Mouse (Mus musculus) stomach, postnatal 0 days (tissue): Measurements from ENCODE around the gene Hist1h1a. TPM values are rescaled to one million over a fixed set of nuclear protein-coding genes. Genes with fewer than 3 reads are reported as not detected.
A peak's percentile ranks its signal among the peaks of the same experiment; 100 is the strongest.

Experiments
- ATAC-seq: fragments of 200-750 bp; cut with Nextera tagmentation; 2 replicates; pipeline ENCODE4 v1.8.0; 2017; ENCODE audit not compliant: low FRiP score, low TSS enrichment
- DNase-seq: peaks from one replicate; pipeline ENCODE4 v3.0.0-alpha.2; 2016; ENCODE audit warnings: low spot score
- H3K27ac ChIP-seq: fragments of 300-500 bp; sonication (generic); replicated peaks from 2 replicates; pipeline ENCODE4 v1.5.1; 2014; ENCODE audit warnings: mild to moderate bottlenecking, control low read depth
- H3K27me3 ChIP-seq: fragments of 300-500 bp; sonication (generic); 2 replicates; pipeline ENCODE4 v1.6.1; 2014; ENCODE audit warnings: low read length; ENCODE audit not compliant: control insufficient read depth, insufficient read depth
- H3K36me3 ChIP-seq: fragments of 300-500 bp; sonication (generic); 2 replicates; pipeline ENCODE4 v1.6.1; 2014; ENCODE audit warnings: low read length, mixed read lengths; ENCODE audit not compliant: control insufficient read depth, insufficient read depth
- H3K4me1 ChIP-seq: fragments of 300-500 bp; sonication (generic); replicated peaks from 2 replicates; pipeline ENCODE4 v1.6.1; 2014; ENCODE audit warnings: antibody characterized with exemption; ENCODE audit not compliant: control insufficient read depth, insufficient read depth
- H3K4me2 ChIP-seq: fragments of 300-500 bp; sonication (generic); replicated peaks from 2 replicates; pipeline ENCODE4 v1.6.1; 2014; ENCODE audit warnings: low read depth, mild to moderate bottlenecking, control low read depth, moderate library complexity
- H3K4me3 ChIP-seq: fragments of 300-500 bp; sonication (generic); 2 replicates; pipeline ENCODE4 v1.5.1; 2014; ENCODE audit warnings: low read depth, low read length, control low read depth
- H3K9ac ChIP-seq: fragments of 300-500 bp; sonication (generic); 2 replicates; pipeline ENCODE4 v1.6.1; 2014; ENCODE audit warnings: mild to moderate bottlenecking, low read length, control low read depth, mixed read lengths
- H3K9me3 ChIP-seq: fragments of 300-500 bp; sonication (generic); 2 replicates; pipeline ENCODE4 v1.6.1; 2016; ENCODE audit warnings: low read length; ENCODE audit not compliant: control insufficient read depth
- CTCF ChIP-seq: IDR thresholded peaks from 2 replicates; pipeline ENCODE4 v1.5.1; 2016; ENCODE audit warnings: antibody characterized with exemption, low read depth, mild to moderate bottlenecking, moderate library complexity
- EP300 ChIP-seq: optimal IDR thresholded peaks from 2 replicates; pipeline ENCODE3; 2016; ENCODE audit warnings: antibody characterized with exemption
- WGBS: fragments of 180-500 bp; shearing (Covaris S2); extraction: QIAGEN DNeasy Blood & Tissue Kit; methylation state at CpG from one replicate; pipeline ENCODE4 v1.1.7; 2014; 5-methylcytosine and 5-hydroxymethylcytosine counted together
- polyA plus RNA-seq: library from polyadenylated mRNA; unstranded; fragments of >200 nt; fragmentation: Nextera tagmentation; extraction: Ambion mirVana; gene quantifications from 2 replicates; pipeline ENCODE4 v1.2.1, GENCODE M21; 2015

The Hist1h1a gene
- polyA plus RNA-seq, 1 experiment from 2014 or later: 1.4 TPM

- Histone ChIP-seq H3K36me3 (no peaks in the 10 kb centered on the region), H3K4me1 (no peaks in the 10 kb centered on the region), H3K4me3 (no peak overlapping the region), H3K4me2 (no peak overlapping the region), H3K9me3 (no peaks in the 10 kb centered on the region), H3K27me3 (no peaks in the 10 kb centered on the region), H3K9ac (no peak overlapping the region), H3K27ac (no peak overlapping the region)
- 86% methylated on average over 18 of the region's 18 CpGs for WGBS
- no peak for TF ChIP-seq EP300
- TF ChIP-seq CTCF: no peak
- no peak for ATAC-seq
- DNase-seq: no peak
These were observed 34.8 kb upstream of the Hist1h1a start for GRCm38 (mm10) chr13:23728472-23729191.

- no peaks in the 10 kb centered on the region for H3K36me3 ChIP-seq
- H3K4me2 ChIP-seq: no peak overlapping the region
- H3K4me1 ChIP-seq: no peaks in the 10 kb centered on the region
- DNase-seq (no peak), ATAC-seq (no peak)
- no peak overlapping the region for H3K27ac ChIP-seq
- WGBS: 91% methylated on average over 9 of the region's 9 CpGs
- no peak overlapping the region for H3K9ac ChIP-seq
- H3K27me3 ChIP-seq: no peaks in the 10 kb centered on the region
- TF ChIP-seq CTCF (no peak), EP300 (no peak)
- no peak overlapping the region for H3K4me3 ChIP-seq
- no peaks in the 10 kb centered on the region for H3K9me3 ChIP-seq
These were observed 34.3 kb upstream of the Hist1h1a start for GRCm38 (mm10) chr13:23729192-23729525.

GRCm38 (mm10) chr13:23729706-23730105, 33.8 kb upstream of the Hist1h1a start:
- no peak overlapping the region for H3K9ac ChIP-seq
- no peak overlapping the region for H3K4me2 ChIP-seq
- TF ChIP-seq EP300: no peak
- TF ChIP-seq CTCF: no peak
- H3K9me3 ChIP-seq: no peaks in the 10 kb centered on the region
- ATAC-seq (no peak), DNase-seq (no peak)
- H3K36me3 ChIP-seq: no peaks in the 10 kb centered on the region
- no peaks in the 10 kb centered on the region for H3K4me1 ChIP-seq
- 90% methylated on average over 5 of the region's 5 CpGs for WGBS
- no peaks in the 10 kb centered on the region for H3K27me3 ChIP-seq
- H3K27ac ChIP-seq: no peak overlapping the region
- no peak overlapping the region for H3K4me3 ChIP-seq

GRCm38 (mm10) chr13:23730479-23730878, 33.0 kb upstream of the Hist1h1a start:
- Histone ChIP-seq H3K4me2 (no peak overlapping the region), H3K36me3 (no peaks in the 10 kb centered on the region), H3K9ac (no peak overlapping the region), H3K9me3 (no peaks in the 10 kb centered on the region), H3K4me1 (no peaks in the 10 kb centered on the region), H3K4me3 (no peak overlapping the region), H3K27ac (no peak overlapping the region), H3K27me3 (no peaks in the 10 kb centered on the region)
- peak; percentile 62 for DNase-seq
- ATAC-seq: peak; percentile 87
- no peak for TF ChIP-seq CTCF
- no peak for TF ChIP-seq EP300
- WGBS: 19% methylated on average over 8 of the region's 8 CpGs

GRCm38 (mm10) chr13:23732156-23732804, 31.2 kb upstream of the Hist1h1a start:
- no peak for DNase-seq
- H3K9me3 ChIP-seq: no peaks in the 10 kb centered on the region
- H3K4me1 ChIP-seq: no peaks in the 10 kb centered on the region
- H3K36me3 ChIP-seq: no peaks in the 10 kb centered on the region
- no peak overlapping the region for H3K4me2 ChIP-seq
- no peak overlapping the region for H3K9ac ChIP-seq
- no peak for ATAC-seq
- H3K4me3 ChIP-seq: no peak overlapping the region
- TF ChIP-seq CTCF: peak; percentile 94
- TF ChIP-seq EP300: no peak
- 23% methylated on average over 8 of the region's 8 CpGs for WGBS
- no peak overlapping the region for H3K27ac ChIP-seq
- H3K27me3 ChIP-seq: no peaks in the 10 kb centered on the region

GRCm38 (mm10) chr13:23737091-23737490, 26.4 kb upstream of the Hist1h1a start:
- Histone ChIP-seq H3K9me3 (no peaks in the 10 kb centered on the region), H3K4me3 (no peak overlapping the region), H3K27ac (no peak overlapping the region), H3K4me1 (no peaks in the 10 kb centered on the region), H3K36me3 (no peaks in the 10 kb centered on the region), H3K27me3 (no peaks in the 10 kb centered on the region), H3K4me2 (no peak overlapping the region), H3K9ac (no peak overlapping the region)
- TF ChIP-seq EP300 (no peak), CTCF (no peak)
- ATAC-seq (no peak), DNase-seq (no peak)
- WGBS: 91% methylated on average over 5 of the region's 5 CpGs
